Mouse (Mus musculus) liver, adult 2 months (tissue): ENCODE measurements around the gene Gm17428.

ENCODE experiments used
- CTCF ChIP-seq: fragments of 200-500 bp; IDR thresholded peaks from 2 replicates; pipeline ENCODE4 v1.5.1; 2011; ENCODE audit warnings: low read depth, low read length, control low read depth
- POLR2A ChIP-seq: fragments of 200-500 bp; IDR thresholded peaks from 2 replicates; pipeline ENCODE4 v1.6.1; 2011; ENCODE audit warnings: low read length, control low read depth; ENCODE audit not compliant: insufficient read depth; ENCODE audit errors: extremely low read depth

DNA sequence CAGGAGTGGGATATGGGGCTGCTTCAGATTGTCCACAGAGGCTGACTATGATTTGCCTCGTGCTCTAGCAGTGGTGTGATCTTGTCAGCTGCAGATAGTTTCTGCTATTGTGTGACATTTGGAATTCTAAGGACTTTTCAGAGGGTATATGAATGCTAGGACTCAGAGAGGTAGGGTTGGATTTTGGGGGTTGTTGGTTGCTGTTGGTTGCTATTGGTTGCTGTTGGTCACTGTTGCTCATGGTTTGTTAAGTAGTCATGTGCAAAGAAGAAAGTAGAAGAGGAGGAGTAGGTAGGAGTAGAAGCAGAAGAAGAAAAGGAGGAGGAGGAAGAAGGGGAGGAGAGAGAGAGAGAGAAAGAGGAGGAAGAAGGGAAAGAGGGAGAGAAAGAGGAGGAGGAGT lies at the start of gene Gm17428:
- TF ChIP-seq CTCF = no peak
- TF ChIP-seq POLR2A = no peak
